ENCODE assay signal across 12 mouse cellular contexts in the genomic region with DNA sequence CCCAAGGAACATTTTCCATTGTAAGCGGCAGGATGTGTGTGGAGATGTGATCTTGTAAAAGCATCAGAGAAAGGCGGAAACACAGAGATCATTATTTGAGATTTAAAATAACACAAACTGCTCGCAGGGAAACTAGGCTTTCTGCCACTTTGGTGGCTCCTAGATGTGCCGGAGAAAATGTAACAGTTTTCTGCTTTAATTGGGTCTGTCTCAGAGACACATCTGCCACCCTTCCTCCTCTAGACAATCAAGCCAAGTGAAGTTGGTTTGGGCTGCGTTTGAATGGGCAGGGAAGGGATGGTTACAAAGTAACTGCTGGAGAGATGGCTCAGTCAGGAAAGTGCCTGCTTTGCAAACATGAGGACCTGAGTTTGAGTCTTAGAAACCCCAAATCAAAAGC.
DNase-seq lines count a peak whose midpoint lies in the region; ATAC-seq and TF ChIP-seq lines count a peak whose summit lies in the region.
"Had no signal": no experiment of that assay in that cellular context is flagged by ENCODE, and none has a peak within 500 bp of the region (broad histone marks: within the 10 kb centered on the region; RNA-seq: fewer than 3 reads in every experiment).

No protein-coding gene starts in this region.

- no peaks in the 10 kb centered on the region for H3K9me3 ChIP-seq in forebrain, postnatal 0 days (ENCODE audit: low read length)
- H3K9me3 ChIP-seq in forebrain, embryonic 12.5 days: no peaks in the 10 kb centered on the region
- no peaks in the 10 kb centered on the region; the same call in 1 of the 2 replicates for H3K9me3 ChIP-seq in midbrain, embryonic 16.5 days (replicated peaks; ENCODE audit: control insufficient read depth, low read length, poor library complexity, severe bottlenecking)
- H3K9me3 ChIP-seq: G1E; liver, embryonic 13.5 days had no signal

- no peak overlapping the region for H3K4me2 ChIP-seq in forebrain, postnatal 0 days (ENCODE audit: low read depth)
- no peak overlapping the region for H3K4me2 ChIP-seq in forebrain, embryonic 12.5 days
- no peak overlapping the region for H3K4me2 ChIP-seq in midbrain, embryonic 16.5 days (ENCODE audit: low read length)
- H3K4me2 ChIP-seq: liver, embryonic 13.5 days had no signal

- H3K36me3 ChIP-seq in forebrain, postnatal 0 days (ENCODE audit: insufficient read depth): no peaks in the 10 kb centered on the region
- H3K36me3 ChIP-seq in forebrain, embryonic 12.5 days (replicated peaks): no peaks in the 10 kb centered on the region
- no peaks in the 10 kb centered on the region for H3K36me3 ChIP-seq in testis, adult 2 months (ENCODE audit: control insufficient read depth, insufficient read depth, low read length)
- no peaks in the 10 kb centered on the region for H3K36me3 ChIP-seq in midbrain, embryonic 16.5 days (ENCODE audit: control insufficient read depth, insufficient read depth, low read length)
- H3K36me3 ChIP-seq: G1E; liver, embryonic 13.5 days had no signal

- peak; percentile 80 for DNase-seq in forebrain, postnatal 0 days
- no peak for DNase-seq in testis, postnatal 10 days (ENCODE audit: low spot score)
- peak; percentile 63 to 85 for DNase-seq in left cerebral cortex, postnatal 14 days (ENCODE audit: low spot score in 2 of 2)
- no peak for DNase-seq in cerebellum, adult 18-20 months
- DNase-seq: liver, embryonic 13.5 days had no signal

- TF ChIP-seq POLR2A in testis, adult 2 months (IDR thresholded peaks at IDR 0.05; ENCODE audit: control insufficient read depth, low read depth, low read length): no peak

- no peak overlapping the region for H3K4me3 ChIP-seq in forebrain, postnatal 0 days (ENCODE audit: low read depth, low read length)
- H3K4me3 ChIP-seq in forebrain, embryonic 12.5 days (replicated peaks): no peak overlapping the region
- no peak overlapping the region for H3K4me3 ChIP-seq in testis, adult 2 months (ENCODE audit: control insufficient read depth, low read depth, low read length)
- no peak overlapping the region for H3K4me3 ChIP-seq in midbrain, embryonic 16.5 days (ENCODE audit: low read depth, low read length)
- H3K4me3 ChIP-seq: liver, embryonic 13.5 days had no signal

- no peak for TF ChIP-seq CTCF in forebrain, postnatal 0 days (IDR thresholded peaks at IDR 0.05; ENCODE audit: low read depth)
- no peak for TF ChIP-seq CTCF in testis, adult 2 months (IDR thresholded peaks at IDR 0.05; ENCODE audit: control insufficient read depth, insufficient read depth, insufficient replicate concordance, low read depth, low read length)

- H3K4me1 ChIP-seq in forebrain, postnatal 0 days (ENCODE audit: insufficient read depth): no peaks in the 10 kb centered on the region; the same call in 1 of the 2 replicates
- H3K4me1 ChIP-seq in forebrain, embryonic 12.5 days: no peaks in the 10 kb centered on the region
- H3K4me1 ChIP-seq in testis, adult 2 months (ENCODE audit: control insufficient read depth, insufficient read depth, low read length): peaks cover 4% of the 10 kb centered on the region; the same call in 1 of the 2 replicates
- H3K4me1 ChIP-seq in midbrain, embryonic 16.5 days (ENCODE audit: control insufficient read depth, insufficient read depth, low read length): no peaks in the 10 kb centered on the region
- H3K4me1 ChIP-seq: liver, embryonic 13.5 days had no signal

- 20% methylated on average over 5 of the region's 5 CpGs for WGBS in forebrain, postnatal 0 days
- WGBS in forebrain, embryonic 12.5 days: 74% methylated on average over 5 of the region's 5 CpGs
- WGBS in midbrain, embryonic 16.5 days: 66% methylated on average over 5 of the region's 5 CpGs

- intact Hi-C loops in left cerebral cortex, postnatal 14 days (cut with DNase I): no loop called here

- no peak overlapping the region for H3K27ac ChIP-seq in forebrain, postnatal 0 days (ENCODE audit: low read depth, low read length)
- no peak overlapping the region for H3K27ac ChIP-seq in forebrain, embryonic 12.5 days
- H3K27ac ChIP-seq in testis, adult 2 months (ENCODE audit: control insufficient read depth, insufficient read depth, low read depth, low read length): peak overlapping the region; percentile 59
- no peak overlapping the region for H3K27ac ChIP-seq in midbrain, embryonic 16.5 days (ENCODE audit: low read length)
- H3K27ac ChIP-seq: liver, embryonic 13.5 days; macrophage had no signal

- no peak overlapping the region for H3K9ac ChIP-seq in forebrain, postnatal 0 days
- no peak overlapping the region for H3K9ac ChIP-seq in forebrain, embryonic 12.5 days
- H3K9ac ChIP-seq in midbrain, embryonic 16.5 days (ENCODE audit: low read depth, low read length): no peak overlapping the region
- H3K9ac ChIP-seq: liver, embryonic 13.5 days had no signal

- peak; percentile 87 for ATAC-seq in forebrain, postnatal 0 days
- ATAC-seq in forebrain, embryonic 12.5 days (ENCODE audit: low FRiP score): no peak
- ATAC-seq in midbrain, embryonic 16.5 days: no peak
- no peak for ATAC-seq in megakaryocyte-erythroid progenitor cell, adult 5-6 weeks (replicated peaks; ENCODE audit: low FRiP score, low TSS enrichment, poor library complexity, severe bottlenecking)
- ATAC-seq: activated CD4-positive, CD25-positive, alpha-beta regulatory T cell, adult 4 months had no signal

- no peaks in the 10 kb centered on the region for H3K27me3 ChIP-seq in forebrain, postnatal 0 days (ENCODE audit: insufficient read depth, low read length)
- H3K27me3 ChIP-seq in forebrain, embryonic 12.5 days: no peaks in the 10 kb centered on the region
- H3K27me3 ChIP-seq in testis, adult 2 months (ENCODE audit: control insufficient read depth, insufficient read depth, low read length): no peaks in the 10 kb centered on the region
- no peaks in the 10 kb centered on the region for H3K27me3 ChIP-seq in midbrain, embryonic 16.5 days (ENCODE audit: control insufficient read depth, insufficient read depth, low read depth, low read length)
- H3K27me3 ChIP-seq: liver, embryonic 13.5 days had no signal

Comparison
In these comparisons a context has a peak if more than half of its experiments do, and no peak if none do; other contexts are left out.
1. DNase-seq: peak in forebrain, postnatal 0 days (single experiment) and left cerebral cortex, postnatal 14 days (2 of 2); none in testis, postnatal 10 days (single experiment) and cerebellum, adult 18-20 months (0 of 2).